Mouse (Mus musculus): ENCODE measurements around the gene Txlnb. TPM values are rescaled to one million over a fixed set of nuclear protein-coding genes. Genes with fewer than 3 reads are reported as not detected.
"Not testable (repeated sequence)": the region's sequence is repeated elsewhere in the genome, so short reads cannot be mapped to it uniquely, and the experiment has no call there.

Txlnb gene
- total RNA-seq, 2 experiments from 2014 or later, result 0.99 to 1.4 TPM

DNA sequence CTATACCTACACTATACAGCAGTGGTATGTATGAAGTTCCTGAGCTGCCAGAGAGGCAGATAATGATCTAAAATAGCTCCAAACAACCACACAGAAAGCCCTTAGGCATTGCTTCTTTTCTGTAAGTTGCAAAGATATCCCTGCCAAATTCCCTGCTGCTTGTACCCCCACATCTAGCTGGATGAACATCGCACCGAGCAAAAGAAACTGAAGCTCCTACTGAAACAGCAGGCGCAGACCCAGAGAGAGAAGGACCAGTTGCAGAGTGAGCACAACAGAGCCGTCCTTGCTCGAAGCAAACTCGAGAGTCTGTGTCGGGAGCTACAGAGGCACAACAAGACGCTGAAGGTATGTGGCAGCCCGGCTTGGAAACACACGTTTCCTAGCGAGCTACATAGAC, 19.0 kb downstream of the Txlnb start:
- no peak for DNase-seq (ENCODE audit: low spot score in 2 of 2)

DNA sequence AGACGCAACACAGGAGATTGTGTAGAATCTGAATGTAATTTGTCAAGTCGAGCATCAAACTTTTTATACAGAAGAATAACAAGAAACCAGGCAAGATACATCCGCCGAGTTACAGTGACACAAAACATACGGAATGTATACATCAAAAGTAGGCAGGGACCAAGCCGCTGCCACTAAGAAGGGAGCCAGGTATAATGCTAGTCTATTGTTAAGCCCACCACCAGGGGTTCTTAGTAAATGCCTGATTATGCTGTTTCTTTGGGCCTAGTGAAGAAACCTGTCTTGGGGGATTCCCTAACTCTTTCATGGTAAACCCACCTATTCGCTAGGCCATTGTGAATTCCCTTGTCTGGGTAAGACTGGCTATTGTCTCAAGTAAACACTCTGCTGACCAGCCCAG, 24.4 kb downstream of the Txlnb start:
- DNase-seq (ENCODE audit: low spot score in 2 of 2), result not testable (repeated sequence)

DNA sequence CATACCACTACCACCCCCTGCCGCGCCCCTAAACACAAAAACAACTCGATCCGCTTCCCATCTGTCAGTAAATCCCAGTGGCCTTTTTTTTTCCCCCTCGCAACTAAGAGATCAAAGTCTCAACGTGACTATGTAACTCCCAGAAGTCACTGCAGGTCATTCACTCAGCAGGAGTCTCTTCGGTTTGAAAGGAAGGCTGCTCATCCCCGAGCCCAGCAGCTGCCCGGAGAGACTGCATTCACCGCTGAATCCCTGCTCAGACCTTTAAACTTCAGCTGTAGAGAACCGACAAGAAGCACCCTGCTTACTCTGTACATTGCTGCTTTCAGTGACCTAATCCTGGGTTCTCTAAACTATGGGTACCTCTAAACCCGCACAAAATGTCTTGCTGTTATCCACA, 31.4 kb downstream of the Txlnb start:
- no peak for DNase-seq (ENCODE audit: low spot score in 2 of 2)

DNA sequence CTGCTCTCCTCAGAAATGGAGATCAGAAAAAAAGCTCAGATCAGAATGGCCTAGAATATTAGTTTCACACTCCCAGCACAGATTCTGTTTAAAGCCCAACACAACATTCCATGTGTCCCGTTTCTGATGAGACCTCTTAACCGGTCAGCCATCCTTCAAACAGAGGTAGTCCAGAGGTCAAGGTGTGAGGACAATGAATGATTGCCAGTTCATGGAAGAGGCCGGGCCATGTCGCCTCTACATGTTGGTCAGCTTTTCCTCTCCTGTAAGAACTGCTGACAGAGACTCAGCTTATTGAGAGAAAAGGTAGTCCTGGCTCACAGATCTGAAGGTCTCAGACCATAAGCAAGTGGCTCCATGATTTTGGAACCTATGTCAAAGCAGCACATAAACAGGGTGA, 33.2 kb downstream of the Txlnb start:
- no peak for DNase-seq (ENCODE audit: low spot score in 2 of 2)

DNA sequence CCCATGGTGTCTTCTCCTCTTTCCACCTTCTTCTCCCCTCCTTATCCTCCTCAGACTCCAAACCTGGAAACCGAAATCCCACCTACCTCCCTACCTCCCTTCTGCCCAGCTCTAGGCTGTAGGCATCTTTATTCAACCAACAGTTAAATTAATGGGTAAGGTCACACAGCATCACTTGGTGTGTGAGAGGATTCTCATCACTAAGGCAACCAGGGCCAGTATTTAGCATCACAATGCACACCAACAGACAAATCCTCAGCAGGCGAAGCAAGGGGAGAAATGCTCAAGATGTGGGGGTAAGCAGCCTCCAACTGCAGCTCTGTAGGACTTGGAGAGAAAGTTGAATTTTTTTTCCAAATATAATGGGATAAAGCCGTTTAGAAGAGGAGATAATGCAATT, 35.0 kb downstream of the Txlnb start:
- DNase-seq (ENCODE audit: low spot score in 2 of 2), result no peak

DNA sequence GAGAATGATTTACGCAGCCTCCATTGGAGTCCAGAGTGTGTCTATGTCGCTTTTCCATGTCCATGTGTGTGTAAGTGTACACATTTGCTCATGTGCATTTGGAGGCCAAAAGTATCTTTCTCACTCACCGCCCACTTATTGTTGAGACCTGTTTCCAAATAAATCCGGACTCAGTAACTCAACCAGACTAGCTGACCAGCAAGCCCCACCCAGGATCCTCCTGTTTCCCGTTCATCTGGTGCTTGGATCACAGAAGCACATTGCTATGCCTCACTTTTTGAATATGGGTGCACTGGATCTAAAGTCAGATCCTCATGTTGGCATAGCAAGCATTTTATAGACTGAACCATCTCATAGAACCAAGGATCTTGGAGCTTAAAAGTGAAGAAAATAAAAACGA, 39.0 kb downstream of the Txlnb start:
- no peak for DNase-seq (ENCODE audit: low spot score in 2 of 2)

DNA sequence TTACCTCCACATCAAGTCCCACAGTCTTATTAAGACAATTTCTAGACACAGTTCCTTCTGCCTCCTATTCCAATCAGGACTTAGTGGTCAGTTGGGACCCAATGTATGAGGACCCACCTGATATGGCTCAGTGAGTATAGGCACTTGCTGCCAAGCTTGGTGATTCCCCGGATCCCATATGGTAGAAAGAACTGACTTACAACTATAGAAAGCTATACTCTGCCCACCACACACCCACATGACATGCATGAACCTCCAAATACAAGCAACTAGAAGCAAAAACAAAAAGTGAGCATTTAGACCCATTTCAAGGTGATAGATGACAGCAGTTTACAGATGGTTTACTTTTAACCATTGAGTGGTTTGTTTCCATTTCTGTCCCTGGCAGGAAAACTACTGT, 40.2 kb downstream of the Txlnb start:
- DNase-seq (ENCODE audit: low spot score in 2 of 2), result no peak

DNA sequence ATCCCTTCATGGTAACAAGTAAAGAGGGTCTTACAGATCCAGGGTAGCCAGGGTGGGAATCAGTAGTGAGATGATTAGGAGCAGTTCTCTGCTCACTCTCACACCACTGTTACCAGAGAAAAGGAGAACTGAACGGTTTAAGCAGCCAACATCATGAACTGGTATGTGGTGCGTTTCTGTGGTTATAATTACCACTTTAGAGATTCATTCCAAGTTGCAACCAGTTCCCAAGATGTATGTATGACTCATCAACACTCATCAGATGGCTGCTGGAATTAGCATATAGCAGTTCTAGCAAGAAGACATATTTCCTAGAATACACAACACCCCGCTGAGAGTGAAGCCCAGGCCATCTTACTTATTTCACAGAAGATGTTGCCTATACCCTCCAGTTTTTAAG, 46.0 kb downstream of the Txlnb start:
- no peak for DNase-seq (ENCODE audit: low spot score in 2 of 2)

DNA sequence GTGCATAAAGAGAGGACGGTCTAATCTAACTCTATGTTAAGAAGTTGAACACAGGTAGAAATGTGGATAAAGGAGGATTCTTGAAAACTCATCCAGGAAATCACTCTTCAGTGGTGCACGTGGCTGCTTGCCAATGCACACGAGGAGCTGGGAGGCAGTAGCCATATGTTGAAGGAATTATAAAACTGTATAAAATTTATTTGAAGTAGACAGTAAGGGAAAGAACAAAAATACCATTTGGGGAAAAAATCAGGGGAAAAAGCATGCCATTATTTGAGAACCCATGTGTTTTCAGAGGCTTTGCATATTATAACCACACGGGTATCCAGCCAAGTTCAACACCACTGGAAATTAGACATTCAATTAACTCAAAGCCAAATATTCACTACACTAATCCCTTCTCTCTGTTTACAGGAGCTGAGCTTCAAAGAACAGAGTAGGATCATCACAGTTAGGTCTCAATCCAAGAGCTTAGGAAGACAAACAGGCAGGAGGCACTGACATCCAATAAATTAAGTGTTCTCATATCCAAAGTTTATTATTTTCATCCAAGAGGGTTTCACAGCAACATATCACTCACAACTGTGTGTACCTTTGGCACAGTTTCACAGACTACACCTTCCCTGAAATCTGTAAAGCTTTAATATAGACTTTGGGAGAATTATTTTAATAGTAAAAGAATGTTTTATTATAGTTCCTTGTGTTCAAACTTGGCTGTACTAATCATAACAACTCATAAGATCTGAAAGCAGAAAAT, 48.9 kb downstream of the Txlnb start:
- no peak for DNase-seq (ENCODE audit: low spot score in 2 of 2)

DNA sequence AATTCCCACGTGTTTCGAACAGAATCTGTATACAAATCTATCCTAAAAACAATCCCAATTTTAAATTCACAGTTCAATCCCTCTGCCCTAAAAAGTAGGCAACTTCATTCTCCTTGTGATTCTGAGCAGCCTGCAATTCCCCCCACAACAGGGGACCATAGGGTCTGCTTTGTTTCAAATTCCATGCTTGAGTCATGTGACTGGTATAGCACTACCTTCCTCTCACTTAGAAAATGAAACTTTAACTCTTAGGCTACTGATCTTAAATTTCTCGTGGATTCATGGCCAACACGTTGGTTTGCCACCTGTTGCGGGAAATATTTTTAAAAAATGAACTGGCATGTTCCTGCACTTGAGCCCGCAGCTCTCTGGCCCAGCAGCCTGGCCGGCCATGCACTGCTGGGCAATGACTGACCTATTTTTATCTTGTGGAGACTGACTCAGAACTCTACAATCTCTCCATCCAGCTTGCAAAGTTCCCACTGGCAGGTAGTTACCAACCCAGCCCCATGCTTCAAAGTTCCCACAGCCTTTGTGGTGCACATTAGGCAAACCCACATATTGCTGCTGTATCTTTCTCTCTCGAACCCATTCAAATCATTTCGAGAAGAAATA, 61.7 kb downstream of the Txlnb start:
- DNase-seq (ENCODE audit: low spot score in 2 of 2), result no peak

DNA sequence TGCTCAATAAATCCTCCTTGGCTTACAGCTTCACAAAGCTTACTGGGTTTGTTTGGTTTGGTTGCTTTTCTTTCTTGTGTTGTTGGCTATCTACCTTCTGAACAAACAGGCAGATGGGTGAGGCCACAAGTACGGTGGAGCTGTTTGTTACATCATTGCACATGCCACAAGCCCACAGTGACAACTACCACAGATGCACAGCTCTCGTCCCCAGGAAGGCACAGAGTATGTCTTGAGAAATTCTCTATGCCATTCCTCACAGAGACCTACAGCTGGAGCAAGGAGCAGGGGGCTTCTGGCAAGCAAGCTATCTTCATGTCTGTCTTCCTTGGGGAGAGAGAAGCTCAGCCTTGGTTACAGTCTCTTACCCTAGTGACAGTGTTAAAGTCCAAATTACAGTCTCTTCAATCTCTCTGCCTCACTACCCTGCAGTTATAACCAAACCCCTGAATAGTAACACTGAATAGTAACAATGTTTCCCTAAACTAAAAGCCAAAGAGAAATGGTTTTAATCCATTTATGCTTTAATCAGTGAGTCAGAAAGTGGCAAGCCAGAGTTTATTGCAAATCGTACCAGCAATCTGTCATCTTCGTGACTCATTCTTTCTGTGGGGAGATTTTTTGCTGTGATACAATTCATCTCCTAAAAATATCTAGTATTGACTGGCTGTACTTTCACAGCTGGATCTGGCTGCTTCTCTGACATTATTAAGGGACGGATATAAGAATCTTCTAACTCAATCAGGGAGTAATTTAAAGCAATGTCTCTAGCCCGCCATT, 64.9 kb downstream of the Txlnb start:
- DNase-seq (ENCODE audit: low spot score in 2 of 2), result no peak

DNA sequence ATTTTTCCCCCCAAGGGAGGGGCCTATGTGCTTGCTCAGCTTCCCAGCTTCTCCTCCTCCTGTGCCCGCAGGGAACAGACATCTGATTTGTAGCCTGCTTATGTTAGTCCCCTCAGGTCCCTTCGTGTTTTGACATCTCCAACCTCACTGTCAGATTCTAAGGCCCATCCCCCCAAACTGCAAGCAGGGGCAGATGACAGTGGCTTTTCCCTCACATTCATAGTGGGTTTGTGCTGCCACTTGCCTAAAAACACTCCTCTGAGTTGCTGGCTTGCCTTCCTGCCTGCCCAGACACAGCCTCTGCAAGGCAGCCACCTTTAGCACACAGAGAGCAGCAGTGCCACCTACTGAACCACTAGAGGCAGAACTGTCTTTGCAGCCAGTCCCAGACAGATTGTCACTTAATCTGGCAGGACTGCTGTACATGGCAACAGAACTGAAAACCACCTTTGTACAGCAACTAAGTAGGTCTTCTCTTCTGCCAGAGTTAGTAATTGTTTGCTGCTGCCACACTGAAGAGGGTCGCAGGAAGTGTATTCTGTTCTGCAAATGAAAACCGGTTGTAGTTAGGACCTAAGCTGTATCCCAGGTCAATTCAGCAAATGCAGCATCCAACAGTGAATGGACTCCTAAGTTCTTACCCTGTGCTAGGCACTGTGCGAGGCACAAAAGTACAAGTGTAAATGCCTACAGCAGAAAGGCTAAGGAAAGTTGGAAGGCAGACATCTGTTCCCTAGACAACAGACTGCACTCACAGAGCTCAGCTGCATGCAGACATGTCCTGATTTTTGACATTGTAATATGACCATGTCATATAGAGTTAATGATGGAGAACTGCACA, 74.0 kb downstream of the Txlnb start:
- peak; percentile 38 to 47 for DNase-seq (ENCODE audit: low spot score in 2 of 2)

DNA sequence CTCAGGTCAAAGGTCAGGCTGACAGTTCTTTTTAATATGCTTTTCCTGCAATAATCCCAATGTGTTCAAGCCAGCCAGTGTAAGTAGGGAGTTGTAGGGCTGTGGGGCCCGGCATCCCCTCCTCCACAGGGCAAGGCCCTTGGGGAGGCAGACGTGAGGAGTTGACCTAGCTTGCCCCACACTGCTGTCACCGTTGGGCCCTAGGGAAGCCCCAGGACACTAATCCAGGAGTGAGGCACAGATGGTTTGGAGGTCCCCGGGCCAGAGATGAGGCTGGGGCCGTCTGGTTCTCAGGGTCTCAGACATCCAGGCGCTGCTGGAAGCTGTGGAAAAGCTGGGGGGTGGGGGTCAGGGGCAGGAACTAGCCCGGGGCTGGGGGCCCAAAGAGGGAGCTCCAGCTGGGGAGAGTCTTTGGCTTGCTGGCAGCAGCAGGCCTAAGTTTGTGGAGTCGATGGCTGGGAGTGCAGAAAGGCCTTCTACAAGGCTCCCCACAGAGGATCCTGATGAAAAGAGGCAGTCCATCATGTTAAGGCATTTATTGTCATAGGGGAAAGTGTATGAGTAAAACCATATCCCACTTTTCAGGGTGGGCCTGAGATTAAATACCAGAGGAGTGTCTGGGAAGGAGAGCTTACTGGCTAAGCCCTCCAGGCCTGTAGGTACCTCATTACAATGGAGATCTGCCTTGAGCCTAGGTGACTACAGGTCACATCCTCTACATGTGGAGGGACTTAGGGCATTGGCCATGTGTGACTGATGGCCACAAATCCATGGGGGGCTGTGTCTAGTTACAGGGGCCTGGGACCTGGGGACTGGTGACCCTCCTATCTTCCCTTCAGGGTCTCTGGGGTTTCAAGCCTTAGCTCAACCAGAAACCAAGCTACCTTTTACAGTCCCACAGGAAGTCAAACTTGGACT, 82.2 kb downstream of the Txlnb start:
- DNase-seq (ENCODE audit: low spot score in 2 of 2), result no peak

DNA sequence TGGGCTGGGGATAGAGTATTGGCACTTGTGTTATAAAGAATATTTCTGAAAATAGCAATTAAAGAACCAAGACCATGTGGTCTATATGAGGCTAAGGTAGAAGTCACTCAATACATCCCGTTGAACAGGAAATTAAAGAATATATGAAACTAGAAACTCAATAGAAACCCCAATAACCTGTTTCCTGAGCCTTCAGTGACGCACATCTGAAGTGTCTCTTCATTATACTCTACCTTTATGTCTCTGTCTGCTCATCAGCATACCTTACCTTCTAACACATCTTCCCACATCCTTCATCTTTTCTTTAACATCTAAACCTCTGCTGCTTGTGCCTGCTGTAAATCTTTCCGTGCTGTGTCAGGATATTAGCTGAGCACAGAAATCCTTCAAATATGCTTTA, 84.0 kb downstream of the Txlnb start:
- no peak for DNase-seq (ENCODE audit: low spot score in 2 of 2)

DNA sequence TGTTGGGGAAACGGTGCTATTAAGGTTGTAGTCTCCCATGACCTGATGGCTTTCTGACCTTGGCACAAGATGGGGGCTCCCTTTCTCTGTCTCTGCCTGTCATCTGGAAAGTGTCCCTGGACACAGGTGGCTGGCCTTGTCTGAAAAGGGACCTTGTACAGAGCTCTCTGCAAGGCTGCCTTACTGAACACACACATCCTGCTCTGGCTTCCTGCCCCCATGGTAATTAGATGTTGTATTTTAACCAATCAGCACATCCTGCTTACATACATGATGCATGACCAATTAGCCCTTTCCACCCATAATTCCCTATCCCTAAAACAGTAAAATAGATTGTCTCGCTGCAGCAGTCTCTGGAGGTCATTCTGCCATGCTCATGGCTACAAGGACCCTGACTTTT, 84.7 kb downstream of the Txlnb start:
- DNase-seq (ENCODE audit: low spot score in 2 of 2), result no peak

Other genes starting within 250 kb of the Txlnb start
- 10 to 100 TPM; 32.7 to 76.3 TPM for gene Cited2, start 73.0 kb upstream of the Txlnb start, total RNA-seq (2021)
- 10 to 100 TPM; 26.7 to 37.7 TPM for gene Heca, start 151.8 kb downstream of the Txlnb start, total RNA-seq (2021)
- 10 to 100 TPM; 18.6 to 21.4 TPM for gene Abracl, start 227.1 kb downstream of the Txlnb start, total RNA-seq (2021)

All from adrenal gland, adult 18-20 months (tissue).